Mouse (Mus musculus) embryonic facial prominence, embryonic 13.5 days (tissue): ENCODE measurements around the gene Ap5z1. TPM values are rescaled to one million over a fixed set of nuclear protein-coding genes. Genes with fewer than 3 reads are reported as not detected.

Experiments
- ATAC-seq: fragments of 200-750 bp; cut with Nextera tagmentation; 2 replicates; pipeline ENCODE4 v1.8.0; 2017; ENCODE audit warnings: low read depth; ENCODE audit not compliant: insufficient number of reproducible peaks, insufficient read depth, low FRiP score, low TSS enrichment
- H3K27ac ChIP-seq: fragments of 300-500 bp; sonication (generic); 2 replicates; pipeline ENCODE4 v1.5.1; 2015; ENCODE audit warnings: moderate library complexity, mild to moderate bottlenecking, inconsistent platforms
- H3K27me3 ChIP-seq: fragments of 300-500 bp; sonication (generic); 2 replicates; pipeline ENCODE4 v1.6.1; 2015; ENCODE audit warnings: mild to moderate bottlenecking, inconsistent platforms
- H3K36me3 ChIP-seq: fragments of 300-500 bp; sonication (generic); 2 replicates; pipeline ENCODE4 v1.6.1; 2015; ENCODE audit warnings: mild to moderate bottlenecking, inconsistent platforms
- H3K4me1 ChIP-seq: fragments of 300-500 bp; sonication (generic); 2 replicates; pipeline ENCODE4 v1.6.1; 2015; ENCODE audit warnings: inconsistent platforms
- H3K4me2 ChIP-seq: fragments of 300-500 bp; sonication (generic); 2 replicates; pipeline ENCODE4 v1.6.1; 2015; ENCODE audit warnings: moderate library complexity, mild to moderate bottlenecking, inconsistent platforms
- H3K4me3 ChIP-seq: fragments of 300-500 bp; sonication (generic); 2 replicates; pipeline ENCODE4 v1.5.1; 2015; ENCODE audit warnings: mild to moderate bottlenecking, inconsistent platforms
- H3K9ac ChIP-seq: fragments of 300-500 bp; sonication (generic); 2 replicates; pipeline ENCODE4 v1.6.1; 2015; ENCODE audit warnings: mild to moderate bottlenecking, inconsistent platforms
- H3K9me3 ChIP-seq: fragments of 300-500 bp; sonication (generic); 2 replicates; pipeline ENCODE4 v1.6.1; 2016; ENCODE audit warnings: inconsistent platforms
- WGBS: fragments of 180-500 bp; shearing (Covaris S2); methylation state at CpG from one replicate; pipeline ENCODE4 v1.1.7; 2015; ENCODE audit warnings: mixed read lengths; 5-methylcytosine and 5-hydroxymethylcytosine counted together
- polyA plus RNA-seq: library from polyadenylated mRNA; unstranded; fragments of >200 nt; fragmentation: Nextera tagmentation; extraction: Ambion mirVana; gene quantifications from 2 replicates; pipeline ENCODE4 v1.2.1, GENCODE M21; 2015

The Ap5z1 gene
- polyA plus RNA-seq, 1 experiment from 2014 or later: 9.7 TPM

- Histone ChIP-seq H3K9me3 (no peaks in the 10 kb centered on the region), H3K36me3 (peaks cover 90% of the 10 kb centered on the region), H3K4me2 (no peak overlapping the region), H3K9ac (no peak overlapping the region), H3K4me1 (no peaks in the 10 kb centered on the region; the same call in 1 of the 2 replicates), H3K27me3 (no peaks in the 10 kb centered on the region), H3K4me3 (no peak overlapping the region), H3K27ac (no peak overlapping the region)
- no peak for ATAC-seq
- WGBS: 91% methylated on average over 13 of the region's 13 CpGs
These were observed 10.0 kb upstream of the Ap5z1 start for GRCm38 (mm10) chr5:142453742-142454141.

DNA sequence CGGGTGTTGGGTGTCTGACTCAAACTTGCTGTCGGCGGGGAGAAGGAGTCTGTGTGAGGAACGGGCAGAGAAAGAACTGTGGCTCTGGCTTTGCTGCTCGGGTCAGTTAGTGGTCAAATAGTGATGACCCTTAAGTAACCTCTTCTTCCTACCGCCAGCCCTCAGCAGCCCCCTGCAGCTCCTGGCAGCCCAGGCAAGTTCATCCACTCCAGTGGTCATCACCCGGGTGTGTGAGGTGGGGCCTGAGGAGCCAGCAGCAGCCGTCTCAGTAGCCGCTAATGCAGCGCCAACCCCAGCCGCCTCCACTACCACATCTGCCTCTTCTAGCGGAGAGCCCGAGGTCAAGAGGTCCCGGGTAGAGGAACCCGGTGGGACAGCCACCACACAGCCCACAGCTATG is 7.4 kb upstream of the Ap5z1 start:
- H3K4me2 ChIP-seq: no peak overlapping the region
- 78% methylated on average over 15 of the region's 15 CpGs for WGBS

GRCm38 (mm10) chr5:142457345-142457744 is 6.4 kb upstream of the Ap5z1 start:
- WGBS: 88% methylated on average over 10 of the region's 10 CpGs
- Histone ChIP-seq H3K4me2 (no peak overlapping the region), H3K27ac (no peak overlapping the region), H3K9me3 (no peaks in the 10 kb centered on the region), H3K9ac (no peak overlapping the region; the same call in 1 of the 2 replicates), H3K4me1 (0 out of 2 replicates have a peak, but pooled peaks cover 9% of the 10 kb centered on the region), H3K27me3 (no peaks in the 10 kb centered on the region), H3K4me3 (no peak overlapping the region), H3K36me3 (peaks cover 78% of the 10 kb centered on the region)
- no peak for ATAC-seq

More for the DNA sequence above, 7.4 kb upstream of the Ap5z1 start:
- no peak for ATAC-seq
- Histone ChIP-seq H3K36me3 (peaks cover 76% of the 10 kb centered on the region), H3K4me1 (0 out of 2 replicates have a peak, but pooled peaks cover 9% of the 10 kb centered on the region), H3K4me3 (no peak overlapping the region), H3K27ac (no peak overlapping the region), H3K9ac (no peak overlapping the region), H3K9me3 (no peaks in the 10 kb centered on the region), H3K27me3 (no peaks in the 10 kb centered on the region)

GRCm38 (mm10) chr5:142458791-142459557 is 4.8 kb upstream of the Ap5z1 start:
- Histone ChIP-seq H3K4me2 (no peak overlapping the region), H3K27ac (peak overlapping the region; percentile 28; the same call in 1 of the 2 replicates), H3K27me3 (no peaks in the 10 kb centered on the region), H3K4me3 (no peak overlapping the region), H3K9ac (no peak overlapping the region), H3K9me3 (no peaks in the 10 kb centered on the region), H3K36me3 (peaks cover 64% of the 10 kb centered on the region), H3K4me1 (peaks cover 15% of the 10 kb centered on the region; the same call in 1 of the 2 replicates)
- no peak for ATAC-seq
- 81% methylated on average over 17 of the region's 17 CpGs for WGBS

DNA sequence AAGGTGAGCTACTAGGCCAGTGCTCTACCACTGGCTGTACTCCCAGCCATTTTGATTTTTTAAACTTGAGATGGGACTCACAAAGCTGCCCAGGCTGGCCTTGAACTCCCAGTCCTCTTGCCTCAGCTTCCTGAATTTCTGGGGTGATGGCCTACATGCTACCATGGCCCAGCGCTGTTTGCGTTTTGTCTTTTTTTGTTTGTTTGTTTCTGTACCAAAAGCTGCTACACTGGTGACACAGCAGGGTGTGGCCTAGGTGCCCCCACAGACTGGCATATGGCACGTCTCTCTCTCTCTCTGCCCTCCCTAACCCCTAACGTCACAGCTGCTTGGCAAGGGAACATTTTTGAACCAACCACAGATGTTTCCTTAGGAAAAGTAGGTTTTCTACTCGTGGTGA is 3.9 kb upstream of the Ap5z1 start:
- H3K9ac ChIP-seq: peak overlapping the region; percentile 51; the same call in 1 of the 2 replicates
- 75% methylated on average over 5 of the region's 5 CpGs for WGBS
- H3K4me2 ChIP-seq: no peak overlapping the region
- no peak for ATAC-seq
- H3K27me3 ChIP-seq: no peaks in the 10 kb centered on the region
- H3K4me1 ChIP-seq: peaks cover 22% of the 10 kb centered on the region
- peak overlapping the region; percentile 57; the same call in 1 of the 2 replicates for H3K27ac ChIP-seq
- no peaks in the 10 kb centered on the region for H3K9me3 ChIP-seq
- H3K36me3 ChIP-seq: peaks cover 56% of the 10 kb centered on the region
- H3K4me3 ChIP-seq: no peak overlapping the region

- no peak overlapping the region for H3K27ac ChIP-seq
- 96% methylated on average over 7 of the region's 7 CpGs for WGBS
These were observed 1.7 kb upstream of the Ap5z1 start for GRCm38 (mm10) chr5:142461942-142462640.

DNA sequence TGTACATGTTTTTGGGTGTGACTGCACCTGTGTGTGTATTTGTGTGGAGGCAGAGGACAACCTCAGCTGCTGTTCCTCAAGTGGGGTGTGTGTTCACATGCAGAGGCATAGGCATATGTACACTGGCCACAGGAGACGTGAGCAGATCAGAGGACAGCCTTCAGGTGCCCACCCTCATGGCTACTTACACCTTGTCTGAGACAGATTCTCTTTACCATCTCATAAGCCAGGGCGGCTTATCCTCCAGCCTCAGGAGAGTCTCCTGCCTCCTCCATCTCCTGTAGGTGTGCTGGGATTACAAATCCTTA is 1.1 kb upstream of the Ap5z1 start:
- 92% methylated on average over 2 of the region's 2 CpGs for WGBS
- H3K27ac ChIP-seq: no peak overlapping the region

More at GRCm38 (mm10) chr5:142461942-142462640, 1.7 kb upstream of the Ap5z1 start:
- ATAC-seq: no peak
- no peak overlapping the region for H3K4me3 ChIP-seq
- no peaks in the 10 kb centered on the region for H3K27me3 ChIP-seq
- no peak overlapping the region for H3K9ac ChIP-seq
- no peaks in the 10 kb centered on the region for H3K9me3 ChIP-seq
- peaks cover 36% of the 10 kb centered on the region for H3K36me3 ChIP-seq
- H3K4me2 ChIP-seq: no peak overlapping the region
- peaks cover 27% of the 10 kb centered on the region for H3K4me1 ChIP-seq

GRCm38 (mm10) chr5:142463011-142463410 is 733 bp upstream of the Ap5z1 start:
- Histone ChIP-seq H3K4me2 (peak overlapping the region; percentile 84), H3K9ac (peak overlapping the region; percentile 78), H3K9me3 (no peaks in the 10 kb centered on the region), H3K4me3 (peak overlapping the region; percentile 83), H3K4me1 (peaks cover 27% of the 10 kb centered on the region), H3K27me3 (no peaks in the 10 kb centered on the region), H3K27ac (peak overlapping the region; percentile 89), H3K36me3 (peaks cover 35% of the 10 kb centered on the region)
- no peak for ATAC-seq
- 83% methylated on average over 6 of the region's 6 CpGs for WGBS

More for the DNA sequence above, 1.1 kb upstream of the Ap5z1 start:
- Histone ChIP-seq H3K4me2 (no peak overlapping the region), H3K27me3 (no peaks in the 10 kb centered on the region), H3K36me3 (peaks cover 36% of the 10 kb centered on the region), H3K9ac (no peak overlapping the region), H3K4me1 (peaks cover 27% of the 10 kb centered on the region), H3K4me3 (no peak overlapping the region), H3K9me3 (no peaks in the 10 kb centered on the region)
- ATAC-seq: no peak

DNA sequence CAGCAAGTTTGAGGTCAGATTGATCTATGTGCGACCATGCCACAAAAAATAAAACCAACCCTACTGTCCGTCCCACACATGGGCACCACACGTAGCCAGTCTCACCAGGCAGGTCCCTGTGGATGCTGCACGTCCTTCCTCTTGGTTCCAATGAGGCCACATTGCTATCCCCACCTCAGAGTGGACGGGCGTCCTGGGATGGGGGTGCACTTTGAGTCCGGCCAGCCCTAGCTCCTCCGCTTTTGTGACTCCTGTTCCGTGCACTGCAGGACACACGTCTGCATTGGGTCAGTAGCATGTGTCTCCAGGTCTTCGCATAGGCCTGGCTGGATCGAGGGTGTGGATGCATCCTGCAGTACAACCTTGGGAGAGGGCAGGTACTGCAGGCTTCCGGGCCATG is 4.6 kb downstream of the Ap5z1 start:
- ATAC-seq: no peak
- Histone ChIP-seq H3K4me3 (no peak overlapping the region), H3K4me1 (peaks cover 13% of the 10 kb centered on the region), H3K36me3 (peaks cover 43% of the 10 kb centered on the region), H3K27me3 (no peaks in the 10 kb centered on the region), H3K9ac (no peak overlapping the region), H3K4me2 (no peak overlapping the region), H3K27ac (no peak overlapping the region), H3K9me3 (no peaks in the 10 kb centered on the region)
- WGBS: 88% methylated on average over 13 of the region's 13 CpGs

DNA sequence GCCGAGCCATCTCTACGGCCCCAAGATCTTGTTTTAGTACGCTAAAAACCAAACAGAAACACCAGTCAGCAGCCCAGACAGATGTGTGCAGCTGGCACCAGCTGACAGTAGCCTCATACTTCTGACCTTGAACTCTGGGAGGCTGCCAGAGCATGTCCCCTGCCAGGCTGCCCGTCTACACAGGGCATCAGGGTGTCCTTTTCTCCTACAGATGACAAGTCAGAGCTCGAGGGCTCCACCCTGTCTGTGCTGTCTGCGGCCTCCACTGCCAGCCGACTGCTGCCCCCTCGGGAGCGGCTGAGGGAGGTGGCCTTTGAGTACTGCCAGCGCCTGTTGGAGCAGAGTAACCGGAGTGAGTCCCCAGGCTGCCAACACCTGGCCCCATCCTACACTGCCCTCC is 6.1 kb downstream of the Ap5z1 start:
- Histone ChIP-seq H3K4me3 (no peak overlapping the region), H3K9me3 (no peaks in the 10 kb centered on the region), H3K9ac (no peak overlapping the region), H3K36me3 (peaks cover 45% of the 10 kb centered on the region), H3K27ac (no peak overlapping the region), H3K4me1 (peaks cover 5% of the 10 kb centered on the region), H3K27me3 (no peaks in the 10 kb centered on the region), H3K4me2 (no peak overlapping the region)
- 87% methylated on average over 11 of the region's 11 CpGs for WGBS
- no peak for ATAC-seq

GRCm38 (mm10) chr5:142473696-142474095 is 10.0 kb downstream of the Ap5z1 start:
- Histone ChIP-seq H3K27ac (no peak overlapping the region), H3K36me3 (peaks cover 36% of the 10 kb centered on the region), H3K4me3 (no peak overlapping the region), H3K9me3 (no peaks in the 10 kb centered on the region), H3K27me3 (no peaks in the 10 kb centered on the region), H3K4me2 (no peak overlapping the region), H3K4me1 (no peaks in the 10 kb centered on the region), H3K9ac (no peak overlapping the region)
- WGBS: 36% methylated on average over 10 of the region's 10 CpGs
- ATAC-seq: no peak

DNA sequence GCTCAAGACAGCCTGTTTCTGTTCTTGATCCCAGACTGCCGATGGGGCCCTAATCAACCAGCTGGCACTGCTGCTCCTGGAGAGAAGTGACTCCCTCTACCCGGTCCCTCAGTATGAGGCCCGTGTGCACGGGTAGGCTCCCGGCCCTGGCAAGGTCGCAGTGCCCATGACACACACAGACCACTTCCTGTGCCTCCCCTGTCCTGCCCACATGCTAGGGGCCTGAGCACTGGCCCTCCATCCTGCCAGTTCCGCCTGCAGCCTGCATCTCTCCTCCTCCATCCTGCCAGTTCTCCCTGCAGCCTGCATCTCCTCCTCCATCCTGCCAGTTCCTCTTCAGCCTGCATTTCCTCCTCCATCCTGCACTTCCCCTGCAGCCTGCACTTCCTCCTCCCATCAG is 11.9 kb downstream of the Ap5z1 start:
- no peak for ATAC-seq
- H3K27me3 ChIP-seq: no peaks in the 10 kb centered on the region
- H3K27ac ChIP-seq: no peak overlapping the region
- H3K4me1 ChIP-seq: peaks cover 15% of the 10 kb centered on the region
- H3K4me3 ChIP-seq: no peak overlapping the region
- 71% methylated on average over 7 of the region's 7 CpGs for WGBS
- peaks cover 16% of the 10 kb centered on the region for H3K36me3 ChIP-seq
- H3K9ac ChIP-seq: peak overlapping the region; percentile 7; the same call in 1 of the 2 replicates
- no peak overlapping the region for H3K4me2 ChIP-seq
- H3K9me3 ChIP-seq: no peaks in the 10 kb centered on the region
